Mouse (Mus musculus) right cerebral cortex, adult 18-20 months (tissue): ENCODE data around the gene Ntrk2.
A peak's percentile ranks its signal among the peaks of the same experiment; 100 is the strongest.

Experiments
- DNase-seq: peaks from one replicate; pipeline ENCODE4 v3.0.0; 2022; ENCODE audit warnings: mixed read lengths

Ntrk2 gene

DNA sequence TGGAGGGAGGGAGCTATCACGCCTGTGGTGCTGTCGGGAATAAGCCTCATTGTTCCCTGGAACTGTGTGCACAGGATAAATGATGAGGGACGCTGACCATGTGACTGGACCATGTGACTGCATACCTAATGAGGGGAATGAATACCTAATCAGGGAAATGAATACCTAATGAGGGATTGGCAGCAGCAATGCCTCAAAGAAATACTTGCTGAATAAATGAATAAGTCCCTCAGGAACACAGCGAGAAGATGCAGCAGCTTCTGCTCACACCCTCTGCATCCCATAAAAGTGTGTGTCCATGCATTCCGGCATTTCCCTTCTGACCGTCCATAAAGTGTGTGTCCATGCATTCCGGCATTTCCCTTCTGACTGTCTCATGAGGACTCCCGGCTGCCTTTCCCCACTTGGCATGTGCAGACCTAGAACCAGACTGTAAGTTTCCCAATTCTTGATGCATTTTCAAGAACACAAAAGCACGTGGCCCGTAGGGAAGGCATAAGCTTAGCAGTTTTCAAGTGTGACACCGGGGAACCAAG lies 338.0 kb downstream of the Ntrk2 start:
- peak; percentile 76 for DNase-seq

DNA sequence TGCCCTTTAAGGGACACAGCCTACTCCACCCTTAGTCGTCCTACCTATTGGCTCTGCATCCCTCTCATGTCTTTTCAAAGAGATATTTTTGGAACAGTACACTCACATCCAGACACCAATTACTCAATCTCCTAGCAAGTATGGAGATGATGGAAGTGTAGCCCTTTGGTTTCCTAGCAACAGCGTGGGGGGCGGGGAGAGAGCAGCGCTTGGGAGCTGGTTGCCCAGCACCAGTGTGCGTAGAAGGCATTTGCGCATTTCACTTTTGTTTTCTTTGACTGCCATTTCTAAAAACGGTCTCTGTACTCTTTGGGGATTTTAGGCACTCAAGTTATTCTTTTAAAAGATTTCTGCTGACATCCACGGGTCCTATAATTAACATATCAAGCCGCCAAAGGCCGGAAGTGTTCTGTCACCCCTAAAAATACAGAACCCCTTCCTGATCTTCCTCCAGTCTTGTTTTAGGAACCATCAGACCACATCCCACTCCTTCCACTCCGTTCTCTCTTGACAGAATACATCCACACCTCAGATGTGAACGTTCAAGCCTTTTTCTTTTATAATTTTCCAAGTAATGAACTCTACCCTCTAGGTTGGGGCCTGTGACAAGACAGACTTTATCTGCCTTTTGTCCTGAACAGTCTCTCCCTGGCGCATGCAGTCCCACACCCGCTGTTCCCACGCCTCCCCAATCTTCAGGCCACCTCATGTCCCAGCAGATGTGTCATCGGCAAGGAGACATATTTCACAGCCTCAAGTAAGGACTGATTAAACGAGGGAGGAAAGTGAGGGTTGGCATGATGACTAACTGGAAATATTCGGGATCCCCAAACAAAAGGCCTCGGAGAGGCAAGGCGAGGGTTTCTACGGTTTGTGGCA lies 339.5 kb downstream of the Ntrk2 start:
- DNase-seq: peak; percentile 96

- no peak for DNase-seq
Observed at GRCm38 (mm10) chr13:59146616-59147015, 340.2 kb downstream of the Ntrk2 start.

GRCm38 (mm10) chr13:59147976-59148375 lies 341.6 kb downstream of the Ntrk2 start:
- DNase-seq: no peak

DNA sequence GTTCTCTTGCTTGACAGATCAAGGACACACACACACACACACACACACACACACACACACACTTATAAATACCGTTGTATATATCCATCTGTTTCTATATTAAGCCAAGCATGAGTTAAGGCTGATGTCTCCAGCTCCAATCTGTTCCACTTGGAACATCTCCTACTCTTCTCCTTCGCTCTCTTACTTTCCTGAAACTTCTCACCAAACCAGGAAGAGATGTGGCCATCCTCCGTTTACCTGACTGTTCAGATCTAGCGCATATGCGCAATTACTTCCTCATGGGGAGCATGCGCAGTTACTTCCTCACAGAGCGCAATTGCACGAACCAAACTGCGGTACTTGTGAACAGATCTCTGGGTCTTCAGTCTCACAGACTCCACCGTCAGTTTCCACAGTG lies 342.4 kb downstream of the Ntrk2 start:
- no peak for DNase-seq

- no peak for DNase-seq
Observed at GRCm38 (mm10) chr13:59164015-59164414, 357.6 kb downstream of the Ntrk2 start.

DNA sequence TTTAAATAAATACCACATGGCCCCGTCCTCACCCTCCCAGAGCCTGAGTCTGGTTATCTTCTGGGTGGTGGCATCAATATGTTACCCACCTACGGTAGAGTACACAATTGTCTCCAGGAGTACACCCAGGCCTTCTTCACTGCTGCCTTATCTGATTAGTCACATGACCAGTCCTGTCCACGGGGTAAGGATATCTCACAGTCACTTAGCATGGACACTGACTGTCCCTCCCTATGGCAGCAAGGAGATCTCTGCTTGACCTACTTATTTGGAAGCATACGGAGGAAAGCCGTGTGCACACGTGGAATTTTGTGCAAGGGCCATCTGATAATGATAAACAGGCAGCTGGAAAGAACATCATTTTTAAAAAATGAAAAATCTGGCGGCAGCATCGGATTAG lies 367.5 kb downstream of the Ntrk2 start:
- no peak for DNase-seq

DNA sequence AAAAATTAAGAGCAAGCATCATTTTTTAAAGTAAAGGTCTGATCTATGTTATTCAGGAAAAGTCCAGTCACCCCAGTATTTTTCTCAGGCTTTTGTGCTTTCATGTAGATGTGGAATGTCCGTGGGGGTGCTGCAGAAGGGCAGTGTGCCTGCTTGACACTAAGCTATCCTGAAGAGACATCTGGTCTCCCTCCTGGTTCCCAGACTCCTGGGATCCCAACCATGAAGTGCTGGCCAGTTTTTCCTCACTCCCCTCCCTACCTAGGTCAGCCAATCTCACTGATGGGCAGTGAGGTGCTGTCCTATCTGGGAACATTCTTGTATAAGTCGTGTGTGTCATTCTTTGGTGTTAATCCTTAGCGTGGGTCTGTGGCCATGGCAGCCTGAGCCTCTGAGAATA lies 369.7 kb downstream of the Ntrk2 start:
- no peak for DNase-seq

DNA sequence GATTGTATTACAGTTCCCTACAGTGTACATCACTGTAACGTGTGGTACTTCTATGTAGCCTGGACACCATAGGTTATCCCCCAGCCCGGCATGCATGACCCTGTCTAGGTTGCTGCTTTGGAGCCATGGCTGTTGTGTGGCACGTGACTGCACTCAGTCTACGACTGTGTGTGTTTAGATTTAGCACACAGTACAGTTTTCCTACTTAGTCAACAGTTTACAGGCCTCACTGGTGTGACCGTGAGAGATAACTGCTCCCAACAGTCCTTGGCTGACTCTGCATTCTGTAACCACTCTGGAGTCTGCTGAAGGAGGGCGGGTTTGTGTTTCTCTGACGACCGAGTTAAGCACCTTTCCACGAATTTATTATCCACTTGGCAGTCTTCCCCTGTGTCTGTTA lies 370.1 kb downstream of the Ntrk2 start:
- no peak for DNase-seq

DNA sequence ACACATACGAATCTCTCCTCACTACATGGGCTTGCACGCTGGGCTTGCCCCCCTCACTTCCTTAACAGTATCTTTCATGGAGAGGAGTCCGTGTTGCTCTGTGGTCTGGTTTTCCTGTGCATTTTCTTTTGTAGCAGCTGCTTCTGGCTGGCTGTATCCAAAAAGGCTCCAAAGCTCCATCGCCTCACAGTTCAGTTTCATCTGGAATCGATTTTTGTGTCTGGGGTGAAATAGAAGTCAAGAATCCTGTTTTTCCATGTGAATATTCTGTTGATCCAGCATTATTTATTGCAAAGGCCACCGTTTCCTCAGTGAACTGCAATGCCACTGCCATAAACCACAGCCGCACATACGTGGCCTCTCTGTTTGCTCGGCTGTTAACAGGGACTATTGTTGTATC lies 370.6 kb downstream of the Ntrk2 start:
- DNase-seq: no peak

DNA sequence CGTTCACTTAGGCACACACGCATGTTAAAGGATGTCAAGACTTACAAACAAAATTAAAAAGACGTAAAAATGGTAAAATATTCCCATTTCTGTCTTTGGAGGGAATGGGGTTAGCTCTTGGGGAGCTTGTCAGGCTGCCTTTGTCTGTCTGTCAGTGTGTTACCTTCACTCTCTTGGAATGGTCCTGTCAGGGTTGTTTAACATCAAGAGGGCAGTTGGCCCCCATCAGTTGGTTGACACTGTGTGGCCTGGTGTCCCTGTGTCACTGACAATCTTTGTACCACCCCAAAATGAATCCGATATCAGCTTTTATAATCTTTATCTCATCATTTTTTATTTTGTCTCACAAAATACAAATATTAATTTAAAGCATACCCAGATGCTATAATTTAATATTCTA lies 373.6 kb downstream of the Ntrk2 start:
- DNase-seq: no peak

DNA sequence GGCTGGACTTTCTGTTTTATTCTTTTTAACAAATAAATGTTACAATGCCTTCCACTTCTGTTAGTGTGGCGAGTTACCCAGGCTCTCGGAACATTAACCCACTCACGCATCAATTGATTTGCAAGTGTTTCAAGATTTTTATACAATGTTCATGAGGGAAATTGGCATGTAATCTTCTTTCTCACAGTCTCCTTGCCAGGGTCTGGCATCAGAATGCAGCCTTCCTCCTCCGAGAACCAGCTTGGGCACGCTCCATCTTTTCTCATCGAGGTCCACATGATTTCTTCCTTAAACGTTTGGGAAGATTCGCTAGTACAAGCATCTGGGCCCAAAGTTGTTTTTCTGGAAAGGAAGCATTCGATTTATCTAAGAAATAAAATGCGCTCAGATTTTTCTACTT lies 374.4 kb downstream of the Ntrk2 start:
- peak; percentile 59 for DNase-seq

- no peak for DNase-seq
Observed at GRCm38 (mm10) chr13:59181188-59181947, 375.0 kb downstream of the Ntrk2 start.

- no peak for DNase-seq
Observed at GRCm38 (mm10) chr13:59182630-59183029, 376.3 kb downstream of the Ntrk2 start.
